Mouse (Mus musculus): ENCODE measurements around the gene Bzw1.

GRCm38 (mm10) chr1:58392652-58393283, at the start of gene Bzw1:
- TF ChIP-seq CTCF (IDR thresholded peaks at IDR 0.05; ENCODE audit: low read depth) (peak; percentile 29; the same call in 1 of the 2 replicates), EP300 (IDR thresholded peaks at IDR 0.05; ENCODE audit: low read depth) (peak; percentile 70; the same call in 1 of the 2 replicates)
